Mouse (Mus musculus) heart, adult 2 months (tissue): ENCODE measurements around the gene Zmynd11.

Source experiments
- CTCF ChIP-seq: fragments of 200-600 bp; IDR thresholded peaks from 2 replicates; pipeline ENCODE4 v1.8.1; 2022; ENCODE audit warnings: antibody characterized with exemption, mild to moderate bottlenecking, moderate library complexity
- POLR2A ChIP-seq: fragments of 200-500 bp; IDR thresholded peaks from 2 replicates; pipeline ENCODE4 v1.6.1; 2011; ENCODE audit warnings: mild to moderate bottlenecking, low read depth, low read length, control low read depth; ENCODE audit not compliant: insufficient read depth

DNA sequence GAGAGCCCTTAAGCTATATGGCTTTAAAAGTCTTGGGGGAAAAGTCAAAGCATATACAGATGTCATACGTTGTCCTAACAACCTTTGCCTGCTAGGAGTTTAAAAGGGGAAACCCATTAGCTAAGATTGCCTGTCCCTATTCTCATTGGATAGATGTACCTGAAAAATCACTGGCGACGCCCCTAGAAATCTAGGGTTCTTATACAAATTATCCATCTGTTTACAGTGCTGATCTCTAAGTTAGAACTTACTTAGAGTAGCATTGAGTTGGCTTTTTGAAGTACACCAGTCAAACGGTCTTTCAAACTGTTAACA is 364 bp upstream of the Zmynd11 start:
- TF ChIP-seq CTCF = no peak
- TF ChIP-seq POLR2A = no peak
